25 mouse cellular contexts compared by ENCODE assay signal in genomic region chr2:167995870-167996635, GRCm38 (mm10). TPM values are rescaled to one million over a fixed set of nuclear protein-coding genes. Genes with fewer than 3 reads are reported as not detected.
DNase-seq lines count a peak whose midpoint lies in the region; ATAC-seq and TF ChIP-seq lines count a peak whose summit lies in the region.
"Had no signal": no experiment of that assay in that cellular context is flagged by ENCODE, and none has a peak within 500 bp of the region (broad histone marks: within the 10 kb centered on the region; RNA-seq: fewer than 3 reads in every experiment).

No protein-coding gene starts in this region.

- no peak overlapping the region for H3K4me3 ChIP-seq in kidney, postnatal 0 days (replicated peaks; ENCODE audit: low read depth, low read length)
- no peak overlapping the region for H3K4me3 ChIP-seq in thymus, adult 2 months (ENCODE audit: control insufficient read depth, insufficient read depth, low read length)
- no peak overlapping the region for H3K4me3 ChIP-seq in midbrain, postnatal 0 days (ENCODE audit: low read depth, low read length)
- H3K4me3 ChIP-seq: embryonic facial prominence, embryonic 12.5 days; erythroblast, embryonic 14.5 days; forebrain, embryonic 12.5 days; kidney, embryonic 15.5 days; left cerebral cortex, adult 2 months; limb, embryonic 10.5 days; neural tube, embryonic 15.5 days had no signal

- no peak for TF ChIP-seq CTCF in kidney, postnatal 0 days (IDR thresholded peaks at IDR 0.05; ENCODE audit: low read depth)
- no peak for TF ChIP-seq CTCF in thymus, adult 2 months (IDR thresholded peaks at IDR 0.05; ENCODE audit: borderline replicate concordance, control insufficient read depth, extremely low read depth, insufficient read depth, low read length, poor library complexity)
- TF ChIP-seq CTCF in midbrain, postnatal 0 days (IDR thresholded peaks at IDR 0.05): no peak

- ATAC-seq in kidney, postnatal 0 days (replicated peaks; ENCODE audit: low FRiP score, low read depth): no peak
- no peak for ATAC-seq in midbrain, postnatal 0 days (ENCODE audit: low FRiP score)
- ATAC-seq: hindbrain, postnatal 0 days; liver, postnatal 0 days had no signal

- no peak for TF ChIP-seq POLR2A in thymus, adult 2 months (IDR thresholded peaks at IDR 0.05; ENCODE audit: control insufficient read depth, extremely low read depth, insufficient read depth, low read length, poor library complexity)

- H3K4me2 ChIP-seq in kidney, postnatal 0 days (ENCODE audit: low read length): no peak overlapping the region
- no peak overlapping the region for H3K4me2 ChIP-seq in midbrain, postnatal 0 days (ENCODE audit: low read depth, low read length, poor library complexity, severe bottlenecking)
- H3K4me2 ChIP-seq: embryonic facial prominence, embryonic 12.5 days; forebrain, embryonic 12.5 days; kidney, embryonic 15.5 days; neural tube, embryonic 15.5 days had no signal

- H3K9ac ChIP-seq in kidney, postnatal 0 days (ENCODE audit: low read depth, low read length): peak overlapping the region; percentile 27; the same call in 1 of the 2 replicates
- H3K9ac ChIP-seq in midbrain, postnatal 0 days (replicated peaks; ENCODE audit: low read length, poor library complexity, severe bottlenecking): no peak overlapping the region
- H3K9ac ChIP-seq: embryonic facial prominence, embryonic 12.5 days; forebrain, embryonic 12.5 days; kidney, embryonic 15.5 days; liver, postnatal 0 days; neural tube, embryonic 15.5 days had no signal

- H3K4me1 ChIP-seq in kidney, postnatal 0 days (replicated peaks; ENCODE audit: insufficient read depth, low read length): no peaks in the 10 kb centered on the region
- peaks cover 14% of the 10 kb centered on the region for H3K4me1 ChIP-seq in thymus, adult 2 months (replicated peaks; ENCODE audit: control insufficient read depth, insufficient read depth, low read length)
- no peaks in the 10 kb centered on the region for H3K4me1 ChIP-seq in midbrain, postnatal 0 days (ENCODE audit: insufficient read depth, low read length)
- H3K4me1 ChIP-seq: embryonic facial prominence, embryonic 12.5 days; forebrain, embryonic 12.5 days; kidney, embryonic 15.5 days; neural tube, embryonic 15.5 days had no signal

- WGBS in kidney, postnatal 0 days: 53% methylated on average over 19 of the region's 19 CpGs
- 53% methylated on average over 19 of the region's 19 CpGs for WGBS in thymus, adult 2 months
- WGBS in midbrain, postnatal 0 days: 69% methylated on average over 19 of the region's 19 CpGs

- H3K36me3 ChIP-seq in kidney, postnatal 0 days (ENCODE audit: insufficient read depth, low read length): 0 out of 2 replicates have a peak, but pooled peaks cover 2% of the 10 kb centered on the region
- H3K36me3 ChIP-seq in thymus, adult 2 months (ENCODE audit: control insufficient read depth, insufficient read depth, low read length): no peaks in the 10 kb centered on the region
- H3K36me3 ChIP-seq in midbrain, postnatal 0 days (ENCODE audit: insufficient read depth, low read length): no peaks in the 10 kb centered on the region
- H3K36me3 ChIP-seq: embryonic facial prominence, embryonic 12.5 days; forebrain, embryonic 12.5 days; kidney, embryonic 15.5 days; limb, embryonic 10.5 days; neural tube, embryonic 15.5 days had no signal

- no peak for DNase-seq in kidney, postnatal 0 days (ENCODE audit: low spot score)
- DNase-seq in kidney, postnatal 14 days: no peak
- peak; percentile 61 for DNase-seq in thymus, postnatal 4 days
- no peak for DNase-seq in thymus, adult 2 months
- DNase-seq in induced T-regulatory cell, adult 2 months (ENCODE audit: low read depth): peak; percentile 44
- no peak for DNase-seq in frontal cortex, postnatal 14 days (ENCODE audit: low spot score in 2 of 2)
- DNase-seq in midbrain, postnatal 0 days (ENCODE audit: low spot score): no peak
- DNase-seq: adrenal gland, postnatal 25 days; B cell, adult 2 months; cerebellum, adult 11-12 months; cerebellum, postnatal 10 days; gastrocnemius, postnatal 36 days; kidney, adult 11 months; layer of hippocampus, adult 9-11 months; liver, postnatal 0 days; lung, postnatal 14 days; midbrain, embryonic 14.5 days had no signal

- no peaks in the 10 kb centered on the region for H3K27me3 ChIP-seq in kidney, postnatal 0 days (ENCODE audit: insufficient read depth, low read length)
- H3K27me3 ChIP-seq in thymus, adult 2 months (ENCODE audit: control insufficient read depth, insufficient read depth, low read length): no peaks in the 10 kb centered on the region
- H3K27me3 ChIP-seq in midbrain, postnatal 0 days (ENCODE audit: insufficient read depth, low read length): no peaks in the 10 kb centered on the region
- H3K27me3 ChIP-seq: embryonic facial prominence, embryonic 12.5 days; forebrain, embryonic 12.5 days; kidney, embryonic 15.5 days; neural tube, embryonic 15.5 days had no signal

- no peaks in the 10 kb centered on the region for H3K9me3 ChIP-seq in kidney, postnatal 0 days (replicated peaks; ENCODE audit: low read length)
- H3K9me3 ChIP-seq in midbrain, postnatal 0 days (ENCODE audit: low read length): 0 out of 2 replicates have a peak, but pooled peaks cover 5% of the 10 kb centered on the region
- H3K9me3 ChIP-seq: limb, embryonic 10.5 days had no signal

- H3K27ac ChIP-seq in kidney, postnatal 0 days: no peak overlapping the region
- no peak overlapping the region for H3K27ac ChIP-seq in thymus, adult 2 months (ENCODE audit: control insufficient read depth, insufficient read depth, low read length)
- H3K27ac ChIP-seq in midbrain, postnatal 0 days (ENCODE audit: low read depth, low read length): no peak overlapping the region
- H3K27ac ChIP-seq: embryonic facial prominence, embryonic 12.5 days; forebrain, embryonic 12.5 days; hindbrain, postnatal 0 days; kidney, embryonic 15.5 days; left cerebral cortex, adult 2 months; limb, embryonic 10.5 days; neural tube, embryonic 15.5 days had no signal

RNA-seq across cellular contexts. Expression of gene Ripor3, which starts 14.4 kb away (rescaled TPM):
- 2.3 and 2.8 TPM in 2 replicates for polyA plus RNA-seq in kidney, postnatal 0 days (2015; fragmentation: Nextera tagmentation; extraction: Ambion mirVana)
- polyA plus RNA-seq in thymus, adult 2 months (2012; rRNA removed): 1.4 and 1.5 TPM in 2 replicates
- total RNA-seq in midbrain, postnatal 0 days (2014; rRNA removed): 0.57 and 0.99 TPM in 2 replicates
- 0.28 and 0.42 TPM in 2 replicates for polyA plus RNA-seq in midbrain, postnatal 0 days (2015; fragmentation: Nextera tagmentation; extraction: Ambion mirVana)

Comparison
In these comparisons a context has a peak if more than half of its experiments do, and no peak if none do; other contexts are left out.
1. DNase-seq: peak in thymus, postnatal 4 days (single experiment) and induced T-regulatory cell, adult 2 months (single experiment); none in kidney, postnatal 0 days (single experiment), kidney, postnatal 14 days (single experiment), thymus, adult 2 months (single experiment), frontal cortex, postnatal 14 days (0 of 2) and midbrain, postnatal 0 days (single experiment).